Mouse (Mus musculus): ENCODE data around the gene G6pc3.

GRCm38 (mm10) chr11:102210185-102210584 is 20.8 kb downstream of the G6pc3 start:
- no peak for TF ChIP-seq POLR2A (IDR thresholded peaks at IDR 0.05; ENCODE audit: borderline replicate concordance, control insufficient read depth, low read depth, low read length)
- no peak for TF ChIP-seq CTCF (IDR thresholded peaks at IDR 0.05; ENCODE audit: control insufficient read depth, insufficient read depth, low read length)
